Mouse (Mus musculus): ENCODE measurements around the gene Cmtr1.

GRCm38 (mm10) chr17:29680921-29681320 is 20.5 kb downstream of the Cmtr1 start:
- TF ChIP-seq ZNF384 (IDR thresholded peaks at IDR 0.05; ENCODE audit: low read depth, low read length) = no peak
- no peak for TF ChIP-seq POLR2A (IDR thresholded peaks at IDR 0.05; ENCODE audit: low read depth, low read length)
- no peak for TF ChIP-seq ETS1 (conservative IDR thresholded peaks at IDR 0.05; ENCODE audit: low read depth, low read length)
